Mouse (Mus musculus) CH12.LX (cell line): ENCODE measurements around the gene Asb1. TPM values are rescaled to one million over a fixed set of nuclear protein-coding genes. Genes with fewer than 3 reads are reported as not detected.
A peak's percentile ranks its signal among the peaks of the same experiment; 100 is the strongest.

ENCODE experiments used
- DNase-seq: peaks from one replicate; pipeline ENCODE4 v3.0.0-alpha.2; 2013; ENCODE audit errors: extremely low read depth
- H3K27ac ChIP-seq: 2 replicates; pipeline ENCODE4 v1.5.1; 2012; ENCODE audit warnings: low read depth, mild to moderate bottlenecking, control low read depth, moderate library complexity; ENCODE audit not compliant: insufficient read depth
- H3K27me3 ChIP-seq: replicated peaks from 2 replicates; pipeline ENCODE3; 2012; ENCODE audit warnings: inconsistent platforms
- H3K36me3 ChIP-seq, 2 experiments: replicated peaks in 1 of 2; 2 replicates each; pipeline versions ENCODE3 to v1.6.1; 2012; ENCODE audit warnings: inconsistent platforms in 1 of 2, low read length in 1 of 2, mild to moderate bottlenecking in 1 of 2, mixed read lengths in 1 of 2, moderate library complexity in 1 of 2; ENCODE audit not compliant: control insufficient read depth in 1 of 2, insufficient read depth in 1 of 2
- H3K4me1 ChIP-seq, 2 experiments: 2 replicates each; pipeline ENCODE4 v1.6.1; 2012; ENCODE audit warnings: inconsistent platforms in 1 of 2, moderate library complexity in 1 of 2; ENCODE audit not compliant: insufficient read depth in 2 of 2, control insufficient read depth in 1 of 2
- H3K4me2 ChIP-seq: 2 replicates; pipeline ENCODE4 v1.6.1; 2012; ENCODE audit warnings: low read depth, mild to moderate bottlenecking, control low read depth; ENCODE audit not compliant: poor library complexity, insufficient read depth, severe bottlenecking
- H3K4me3 ChIP-seq, 3 experiments: fragments of 150-350 bp in 1 of 3; sonication (generic) in 1 of 3; replicated peaks in 1 of 3; 2 replicates each; pipeline versions ENCODE3 to v1.5.1; 2011 to 2012; ENCODE audit warnings: low read depth in 2 of 3, low read length in 2 of 3, mild to moderate bottlenecking in 2 of 3, moderate library complexity in 2 of 3, control low read depth in 1 of 3, improper control_type of control experiment in 1 of 3, inconsistent platforms in 1 of 3, mixed read lengths in 1 of 3; ENCODE audit not compliant: poor library complexity in 1 of 3
- H3K79me2 ChIP-seq: replicated peaks from 2 replicates; pipeline ENCODE4 v1.6.1; 2012; ENCODE audit warnings: mild to moderate bottlenecking, moderate library complexity; ENCODE audit not compliant: control insufficient read depth, poor library complexity, insufficient read depth, severe bottlenecking; ENCODE audit errors: extremely low read depth
- H3K9ac ChIP-seq: 2 replicates; pipeline ENCODE4 v1.6.1; 2012; ENCODE audit warnings: low read depth, mild to moderate bottlenecking, control low read depth, moderate library complexity; ENCODE audit not compliant: insufficient read depth
- H3K9me3 ChIP-seq: replicated peaks from 2 replicates; pipeline ENCODE3; 2012; ENCODE audit warnings: low read length, inconsistent platforms, mixed read lengths
- BHLHE40 ChIP-seq: IDR thresholded peaks from 2 replicates; pipeline ENCODE4 v1.6.1; 2011; ENCODE audit warnings: mild to moderate bottlenecking, low read depth, low read length, improper control_type of control experiment
- CHD1 ChIP-seq: IDR thresholded peaks from 2 replicates; pipeline ENCODE4 v1.6.1; 2012; ENCODE audit warnings: low read depth, low read length, improper control_type of control experiment, inconsistent platforms
- CHD2 ChIP-seq: IDR thresholded peaks from 2 replicates; pipeline ENCODE4 v1.6.1; 2011; ENCODE audit warnings: low read length, improper control_type of control experiment
- CTCF ChIP-seq, 2 experiments: IDR thresholded peaks in 1 of 2; conservative IDR thresholded peaks in 1 of 2; 2 replicates each; pipeline ENCODE4 v1.5.1; 2011 to 2012; ENCODE audit warnings: low read depth in 2 of 2, low read length in 2 of 2, improper control_type of control experiment in 1 of 2, inconsistent platforms in 1 of 2, mild to moderate bottlenecking in 1 of 2, moderate library complexity in 1 of 2
- E2F4 ChIP-seq: IDR thresholded peaks from 2 replicates; pipeline ENCODE4 v1.6.1; 2011; ENCODE audit warnings: low read depth, low read length, improper control_type of control experiment; ENCODE audit not compliant: insufficient replicate concordance
- ELF1 ChIP-seq: IDR thresholded peaks from 2 replicates; pipeline ENCODE4 v1.6.1; 2014; ENCODE audit warnings: low read depth, mild to moderate bottlenecking, inconsistent platforms, low read length, improper control_type of control experiment
- EP300 ChIP-seq: IDR thresholded peaks from 2 replicates; pipeline ENCODE4 v1.6.1; 2011; ENCODE audit warnings: low read length, improper control_type of control experiment
- ETS1 ChIP-seq: conservative IDR thresholded peaks from 2 replicates; pipeline ENCODE4 v1.6.1; 2012; ENCODE audit warnings: low read depth, mild to moderate bottlenecking, inconsistent platforms, low read length, improper control_type of control experiment, moderate library complexity
- GABPA ChIP-seq: IDR thresholded peaks from 2 replicates; pipeline ENCODE4 v1.6.1; 2012; ENCODE audit warnings: low read depth, low read length, improper control_type of control experiment, inconsistent platforms; ENCODE audit not compliant: insufficient replicate concordance
- HCFC1 ChIP-seq: IDR thresholded peaks from 2 replicates; pipeline ENCODE4 v1.6.1; 2012; ENCODE audit warnings: low read depth, mild to moderate bottlenecking, inconsistent platforms, low read length, improper control_type of control experiment
- IRF4 ChIP-seq: IDR thresholded peaks from 2 replicates; pipeline ENCODE4 v1.6.1; 2014; ENCODE audit warnings: low read depth, mild to moderate bottlenecking, inconsistent platforms, low read length, improper control_type of control experiment
- JUN ChIP-seq: IDR thresholded peaks from 2 replicates; pipeline ENCODE4 v1.6.1; 2011; ENCODE audit warnings: low read depth, mild to moderate bottlenecking, low read length, improper control_type of control experiment, moderate library complexity; ENCODE audit not compliant: insufficient read depth
- JUND ChIP-seq: conservative IDR thresholded peaks from 2 replicates; pipeline ENCODE4 v1.6.1; 2011; ENCODE audit warnings: low read depth, low read length, improper control_type of control experiment
- KAT2A ChIP-seq: IDR thresholded peaks from 2 replicates; pipeline ENCODE4 v1.6.1; 2012; ENCODE audit warnings: low read length, improper control_type of control experiment, inconsistent platforms; ENCODE audit not compliant: insufficient replicate concordance
- MAFK ChIP-seq: IDR thresholded peaks from 2 replicates; pipeline ENCODE4 v1.6.1; 2011; ENCODE audit warnings: low read length, improper control_type of control experiment; ENCODE audit not compliant: insufficient replicate concordance
- MAX ChIP-seq: IDR thresholded peaks from 2 replicates; pipeline ENCODE4 v1.6.1; 2011; ENCODE audit warnings: low read length, improper control_type of control experiment
- MAZ ChIP-seq: IDR thresholded peaks from 2 replicates; pipeline ENCODE4 v1.6.1; 2012; ENCODE audit warnings: low read depth, mild to moderate bottlenecking, inconsistent platforms, low read length, improper control_type of control experiment, moderate library complexity
- MEF2A ChIP-seq: IDR thresholded peaks from 2 replicates; pipeline ENCODE4 v1.6.1; 2014; ENCODE audit warnings: low read depth, mild to moderate bottlenecking, inconsistent platforms, low read length, improper control_type of control experiment, borderline replicate concordance
- MXI1 ChIP-seq: IDR thresholded peaks from 2 replicates; pipeline ENCODE4 v1.6.1; 2011; ENCODE audit warnings: mild to moderate bottlenecking, low read depth, low read length, improper control_type of control experiment
- MYC ChIP-seq: IDR thresholded peaks from 2 replicates; pipeline ENCODE4 v1.6.1; 2011; ENCODE audit warnings: low read depth, mild to moderate bottlenecking, improper control_type of control experiment, low read length
- NELFE ChIP-seq: IDR thresholded peaks from 2 replicates; pipeline ENCODE4 v1.6.1; 2011; ENCODE audit warnings: low read depth, low read length, improper control_type of control experiment
- NRF1 ChIP-seq: IDR thresholded peaks from 2 replicates; pipeline ENCODE4 v1.6.1; 2014; ENCODE audit warnings: low read depth, mild to moderate bottlenecking, inconsistent platforms, low read length, improper control_type of control experiment, moderate library complexity
- PAX5 ChIP-seq: IDR thresholded peaks from 2 replicates; pipeline ENCODE4 v1.6.1; 2012; ENCODE audit warnings: low read length, inconsistent platforms, mixed read lengths
- POLR2A ChIP-seq: IDR thresholded peaks from 2 replicates; pipeline ENCODE4 v1.6.1; 2011; ENCODE audit warnings: low read depth, mild to moderate bottlenecking, improper control_type of control experiment, low read length
- POLR2AphosphoS2 ChIP-seq: IDR thresholded peaks from 2 replicates; pipeline ENCODE4 v1.6.1; 2011; ENCODE audit warnings: low read depth, low read length, improper control_type of control experiment
- RAD21 ChIP-seq: IDR thresholded peaks from 2 replicates; pipeline ENCODE4 v1.6.1; 2011; ENCODE audit warnings: low read depth, mild to moderate bottlenecking, low read length, improper control_type of control experiment, moderate library complexity
- RCOR1 ChIP-seq: conservative IDR thresholded peaks from 2 replicates; pipeline ENCODE4 v1.6.1; 2012; ENCODE audit warnings: low read depth, mild to moderate bottlenecking, inconsistent platforms, low read length, improper control_type of control experiment
- SIN3A ChIP-seq: IDR thresholded peaks from 2 replicates; pipeline ENCODE4 v1.6.1; 2012; ENCODE audit warnings: low read length, improper control_type of control experiment, inconsistent platforms
- SMC3 ChIP-seq: IDR thresholded peaks from 2 replicates; pipeline ENCODE4 v1.6.1; 2011; ENCODE audit warnings: low read depth, low read length, improper control_type of control experiment
- TBP ChIP-seq: conservative IDR thresholded peaks from 2 replicates; pipeline ENCODE4 v1.6.1; 2011; ENCODE audit warnings: low read depth, low read length, improper control_type of control experiment
- TCF12 ChIP-seq: IDR thresholded peaks from 2 replicates; pipeline ENCODE4 v1.6.1; 2014; ENCODE audit warnings: low read depth, mild to moderate bottlenecking, inconsistent platforms, low read length, improper control_type of control experiment
- UBTF ChIP-seq: IDR thresholded peaks from 2 replicates; pipeline ENCODE4 v1.6.1; 2012; ENCODE audit warnings: low read depth, mild to moderate bottlenecking, inconsistent platforms, low read length, improper control_type of control experiment, moderate library complexity
- USF1 ChIP-seq: IDR thresholded peaks from 2 replicates; pipeline ENCODE4 v1.6.1; 2014; ENCODE audit warnings: low read depth, mild to moderate bottlenecking, inconsistent platforms, low read length, improper control_type of control experiment
- USF2 ChIP-seq: conservative IDR thresholded peaks from 2 replicates; pipeline ENCODE4 v1.6.1; 2011; ENCODE audit warnings: low read depth, low read length, improper control_type of control experiment
- ZC3H11A ChIP-seq: IDR thresholded peaks from 2 replicates; pipeline ENCODE4 v1.6.1; 2012; ENCODE audit warnings: low read depth, mild to moderate bottlenecking, inconsistent platforms, low read length, improper control_type of control experiment
- ZKSCAN1 ChIP-seq: IDR thresholded peaks from 2 replicates; pipeline ENCODE4 v1.6.1; 2012; ENCODE audit warnings: low read depth, inconsistent platforms, low read length, improper control_type of control experiment, borderline replicate concordance
- ZMIZ1 ChIP-seq: IDR thresholded peaks from 2 replicates; pipeline ENCODE4 v1.6.1; 2012; ENCODE audit warnings: low read depth, mild to moderate bottlenecking, inconsistent platforms, low read length, improper control_type of control experiment
- ZNF384 ChIP-seq: IDR thresholded peaks from 2 replicates; pipeline ENCODE4 v1.6.1; 2012; ENCODE audit warnings: low read depth, low read length, improper control_type of control experiment, inconsistent platforms
- dilution Hi-C: fragments of 300-500 bp; cut with MboI; formaldehyde crosslinking; loops from 2 replicates; pipeline ENCODE4 v1.14.3; 2020; ENCODE audit warnings: low sequenced_read_pairs; ENCODE audit not compliant: extremely low pct_unique_long_range_greater_than_20kb, extremely low pct_ligation_motif_present
- in situ Hi-C: fragments of 300-500 bp; cut with MboI; formaldehyde crosslinking; loops from 3 replicates; pipeline ENCODE4 v1.14.3; 2019; ENCODE audit warnings: low sequenced_read_pairs, low pct_ligation_motif_present, low pct_unique_long_range_greater_than_20kb, mixed read lengths
- polyA plus RNA-seq: library from polyadenylated mRNA; unstranded; fragments of >175 nt; gene quantifications from 2 replicates; pipeline ENCODE4 v1.2.1, GENCODE M21; 2012; ENCODE audit warnings: low read depth; ENCODE audit not compliant: insufficient read length
- total RNA-seq, 2 experiments: library from RNA; depleted of rRNA; stranded (reverse); fragments of 300-350 nt in 1 of 2; fragments of >200 nt in 1 of 2; gene quantifications; 2 replicates each; pipeline ENCODE4 v1.2.3; 2012 to 2014

Asb1 gene
- 9.5 and 10.8 TPM in 2 replicates for total RNA-seq (2012; rRNA removed)
- 5.7 and 6.4 TPM in 2 replicates for total RNA-seq (2014; rRNA removed)
- polyA plus RNA-seq: 6.1 and 6.9 TPM in 2 replicates

DNA sequence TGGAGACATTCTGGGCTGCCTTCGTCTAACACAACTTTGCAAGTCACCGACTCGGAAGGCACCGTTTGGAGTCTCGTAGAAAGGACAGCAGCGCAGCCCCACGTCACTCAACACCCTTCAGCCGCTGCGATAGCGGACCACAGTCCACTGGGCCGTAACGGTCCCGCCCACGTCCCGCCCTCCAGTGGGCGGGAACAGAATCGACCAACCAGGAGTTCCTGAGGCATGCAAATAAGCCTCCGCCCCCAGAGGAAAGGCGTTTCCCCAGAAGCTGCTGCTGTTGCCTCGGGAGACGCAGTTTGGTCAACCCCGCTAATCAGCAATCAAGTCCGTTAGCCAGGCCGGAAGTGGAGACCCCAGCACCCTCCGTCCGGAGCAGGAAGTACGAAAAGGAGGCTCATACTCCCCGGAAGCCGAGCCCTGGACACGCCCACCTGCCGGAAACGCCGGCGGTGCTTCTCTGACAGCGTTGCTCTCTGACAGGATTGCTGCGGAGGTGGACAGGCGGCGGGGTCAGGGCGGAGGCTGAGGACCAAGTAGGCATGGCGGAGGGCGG, at the start of gene Asb1:
Gene Asb1, plus strand, starts transcription at position 274 of the 556 bp plus-strand sequence.
- H3K36me3 ChIP-seq: peaks cover 0 to 13% of the 10 kb centered on the region in 2 experiments
- H3K4me1 ChIP-seq: peaks cover 0 to 35% of the 10 kb centered on the region in 2 experiments; a peak in 3 of 4 replicates
- peak within 1 kb of the TSS; percentile 76 to 96 (median 83) for H3K4me3 ChIP-seq
- no peaks in the 10 kb centered on the region for H3K79me2 ChIP-seq
- no peak for TF ChIP-seq JUN
- 0 out of 2 replicates have a peak, but pooled peaks have one; percentile 6 for TF ChIP-seq UBTF
- peak; percentile 39 for TF ChIP-seq NELFE
- no peak for TF ChIP-seq SMC3
- TF ChIP-seq ZMIZ1: peak; percentile 47; the same call in 1 of the 2 replicates
- peak; percentile 92 for TF ChIP-seq MAZ
- peak; percentile 96 for TF ChIP-seq SIN3A
- TF ChIP-seq ZKSCAN1: no peak
- TF ChIP-seq E2F4: peak; percentile 92; the same call in 1 of the 2 replicates
- TF ChIP-seq KAT2A: no peak
- TF ChIP-seq POLR2AphosphoS2: no peak
- peak; percentile 39; the same call in 1 of the 2 replicates for TF ChIP-seq MAX
- peak; percentile 63; the same call in 1 of the 2 replicates for TF ChIP-seq IRF4
- TF ChIP-seq ELF1: peak; percentile 98
- peak; percentile 65; the same call in 1 of the 2 replicates for TF ChIP-seq TCF12
- TF ChIP-seq USF2: no peak
- TF ChIP-seq HCFC1: peak; percentile 82
- TF ChIP-seq USF1: no peak
- no peak for TF ChIP-seq RCOR1
- TF ChIP-seq ETS1: no peak; the same call in 1 of the 2 replicates
- no peak for TF ChIP-seq GABPA
- peak; percentile 54; the same call in 1 of the 2 replicates for TF ChIP-seq MEF2A
- no peak for TF ChIP-seq ZC3H11A
- no peak for TF ChIP-seq TBP
- 0 out of 2 replicates have a peak, but pooled peaks have one; percentile 31 for TF ChIP-seq NRF1
- no peak for TF ChIP-seq CHD1
- TF ChIP-seq CHD2: no peak
- TF ChIP-seq EP300: no peak
- no peak for TF ChIP-seq RAD21
- peak; percentile 74 for TF ChIP-seq POLR2A
- no peak for TF ChIP-seq ZNF384
- no peak for TF ChIP-seq MYC
- TF ChIP-seq JUND: no peak
- TF ChIP-seq MAFK: no peak
- no peak for TF ChIP-seq PAX5
- TF ChIP-seq CTCF (conservative IDR thresholded peaks at IDR 0.05 in 1 of 2, IDR thresholded peaks at IDR 0.05 in 1 of 2; ENCODE audit: low read depth in 2 of 2, low read length in 2 of 2): no peak
- peak; percentile 92 for TF ChIP-seq MXI1
- no peak for TF ChIP-seq BHLHE40
- H3K27me3 ChIP-seq: no peaks in the 10 kb centered on the region
- peak; percentile 99 for DNase-seq
- H3K27ac ChIP-seq: no peak within 1 kb of the TSS
- peak within 1 kb of the TSS; percentile 86 for H3K4me2 ChIP-seq
- H3K9ac ChIP-seq: peak within 1 kb of the TSS; percentile 90
- in situ Hi-C loops: no loop called here
- dilution Hi-C loops: no loop called here
- no peaks in the 10 kb centered on the region for H3K9me3 ChIP-seq
